Mouse (Mus musculus): ENCODE data around the gene Pitpnm2.
A peak's percentile ranks its signal among the peaks of the same experiment; 100 is the strongest.

Pitpnm2 gene

GRCm38 (mm10) chr5:124198473-124198872, 51.1 kb downstream of the Pitpnm2 start:
- no peak for DNase-seq

- DNase-seq: no peak
Observed at GRCm38 (mm10) chr5:124196082-124196481, 53.5 kb downstream of the Pitpnm2 start.

GRCm38 (mm10) chr5:124194386-124195084, 55.0 kb downstream of the Pitpnm2 start:
- DNase-seq: no peak

GRCm38 (mm10) chr5:124193286-124194112, 56.1 kb downstream of the Pitpnm2 start:
- DNase-seq: peak; percentile 64

GRCm38 (mm10) chr5:124192726-124193285, 56.8 kb downstream of the Pitpnm2 start:
- DNase-seq: peak; percentile 66

- DNase-seq: no peak
Observed at GRCm38 (mm10) chr5:124192251-124192710, 57.3 kb downstream of the Pitpnm2 start.

- no peak for DNase-seq
Observed at GRCm38 (mm10) chr5:124190146-124190870, 59.3 kb downstream of the Pitpnm2 start.

GRCm38 (mm10) chr5:124189572-124189981, 60.0 kb downstream of the Pitpnm2 start:
- DNase-seq: no peak

GRCm38 (mm10) chr5:124187508-124188311, 61.9 kb downstream of the Pitpnm2 start:
- peak; percentile 67 for DNase-seq

GRCm38 (mm10) chr5:124186981-124187507, 62.5 kb downstream of the Pitpnm2 start:
- peak; percentile 86 for DNase-seq

GRCm38 (mm10) chr5:124186465-124186854, 63.1 kb downstream of the Pitpnm2 start:
- peak; percentile 64 for DNase-seq

GRCm38 (mm10) chr5:124185706-124186464, 63.7 kb downstream of the Pitpnm2 start:
- peak; percentile 75 for DNase-seq

- DNase-seq: peak; percentile 66
Observed at GRCm38 (mm10) chr5:124184898-124185701, 64.5 kb downstream of the Pitpnm2 start.

- no peak for DNase-seq
Observed at GRCm38 (mm10) chr5:124184191-124184590, 65.4 kb downstream of the Pitpnm2 start.

GRCm38 (mm10) chr5:124182642-124183041, 66.9 kb downstream of the Pitpnm2 start:
- no peak for DNase-seq

- DNase-seq: no peak
Observed at GRCm38 (mm10) chr5:124182097-124182496, 67.5 kb downstream of the Pitpnm2 start.

GRCm38 (mm10) chr5:124180500-124181167, 68.9 kb downstream of the Pitpnm2 start:
- DNase-seq: no peak

- DNase-seq: no peak
Observed at GRCm38 (mm10) chr5:124179411-124179810, 70.1 kb downstream of the Pitpnm2 start.

- DNase-seq: no peak
Observed at GRCm38 (mm10) chr5:124176726-124177132, 72.8 kb downstream of the Pitpnm2 start.

Measured in thymus, postnatal 4 days (tissue).